Mouse (Mus musculus) thymus, adult 2 months (tissue): Measurements from ENCODE around the gene Atf6b.

Experiments used
- CTCF ChIP-seq: fragments of 200-500 bp; IDR thresholded peaks from 2 replicates; pipeline ENCODE4 v1.5.1; 2012; ENCODE audit warnings: mild to moderate bottlenecking, control low read depth, low read length, moderate library complexity, borderline replicate concordance; ENCODE audit not compliant: control insufficient read depth, poor library complexity, insufficient read depth; ENCODE audit errors: extremely low read depth
- POLR2A ChIP-seq: fragments of 200-500 bp; IDR thresholded peaks from 2 replicates; pipeline ENCODE4 v1.6.1; 2012; ENCODE audit warnings: mild to moderate bottlenecking, low read length, control low read depth, moderate library complexity; ENCODE audit not compliant: control insufficient read depth, poor library complexity, insufficient read depth; ENCODE audit errors: extremely low read depth

GRCm38 (mm10) chr17:34652985-34653384 is 6.0 kb downstream of the Atf6b start:
- TF ChIP-seq CTCF (no peak), POLR2A (no peak)
